Mouse (Mus musculus) MEL (cell line): Measurements from ENCODE around the gene Gpr162. TPM values are rescaled to one million over a fixed set of nuclear protein-coding genes. Genes with fewer than 3 reads are reported as not detected.

Experiments used
- DNase-seq: peaks from one replicate; pipeline ENCODE4 v3.0.0; 2011; ENCODE audit warnings: low read depth, low spot score
- H3K27ac ChIP-seq: 2 replicates; pipeline ENCODE4 v1.5.1; 2012; ENCODE audit warnings: low read depth, mild to moderate bottlenecking, control low read depth, low read length, moderate library complexity; ENCODE audit not compliant: control insufficient read depth
- H3K27me3 ChIP-seq, 2 experiments: fragments of 150-350 bp in 1 of 2; sonication (generic) in 1 of 2; 2 replicates each; pipeline ENCODE4 v1.6.1; 2012; ENCODE audit warnings: low read length in 2 of 2, mild to moderate bottlenecking in 2 of 2, improper control_type of control experiment in 1 of 2, moderate library complexity in 1 of 2; ENCODE audit not compliant: insufficient read depth in 2 of 2, control insufficient read depth in 1 of 2
- H3K36me3 ChIP-seq, 2 experiments: 2 replicates each; pipeline ENCODE4 v1.6.1; 2012 to 2014; ENCODE audit warnings: low read length in 2 of 2, improper control_type of control experiment in 1 of 2, inconsistent platforms in 1 of 2, mild to moderate bottlenecking in 1 of 2; ENCODE audit not compliant: insufficient read depth in 2 of 2, control insufficient read depth in 1 of 2
- H3K4me1 ChIP-seq, 2 experiments: fragments of 150-350 bp in 1 of 2; sonication (generic) in 1 of 2; 2 replicates each; pipeline ENCODE4 v1.6.1; 2012; ENCODE audit warnings: low read length in 2 of 2, improper control_type of control experiment in 1 of 2, mild to moderate bottlenecking in 1 of 2; ENCODE audit not compliant: insufficient read depth in 2 of 2, control insufficient read depth in 1 of 2
- H3K4me3 ChIP-seq, 2 experiments: fragments of 150-350 bp in 1 of 2; sonication (generic) in 1 of 2; 2 replicates each; pipeline ENCODE4 v1.5.1; 2012; ENCODE audit warnings: low read depth in 2 of 2, low read length in 2 of 2, mild to moderate bottlenecking in 2 of 2, moderate library complexity in 2 of 2, control low read depth in 1 of 2, improper control_type of control experiment in 1 of 2; ENCODE audit not compliant: control insufficient read depth in 1 of 2, insufficient read depth in 1 of 2
- H3K79me2 ChIP-seq: 2 replicates; pipeline ENCODE4 v1.6.1; 2012; ENCODE audit warnings: mild to moderate bottlenecking, low read length, moderate library complexity; ENCODE audit not compliant: control insufficient read depth, poor library complexity, insufficient read depth
- H3K9ac ChIP-seq: 2 replicates; pipeline ENCODE4 v1.6.1; 2012; ENCODE audit warnings: low read depth, mild to moderate bottlenecking, control low read depth, low read length, moderate library complexity; ENCODE audit not compliant: control insufficient read depth, poor library complexity, severe bottlenecking
- H3K9me3 ChIP-seq: fragments of 150-350 bp; sonication (generic); replicated peaks from 2 replicates; pipeline ENCODE4 v1.6.1; 2012; ENCODE audit warnings: mild to moderate bottlenecking, low read length, improper control_type of control experiment, moderate library complexity; ENCODE audit not compliant: insufficient read depth
- E2F4 ChIP-seq: IDR thresholded peaks from 2 replicates; pipeline ENCODE4 v1.6.1; 2011; ENCODE audit warnings: low read depth, low read length, improper control_type of control experiment, borderline replicate concordance
- ELF1 ChIP-seq: IDR thresholded peaks from 2 replicates; pipeline ENCODE4 v1.6.1; 2014; ENCODE audit warnings: low read depth, mild to moderate bottlenecking, inconsistent platforms, low read length, improper control_type of control experiment, moderate library complexity
- EP300 ChIP-seq, 2 experiments: IDR thresholded peaks; 2 replicates each; pipeline ENCODE4 v1.6.1; 2011; ENCODE audit warnings: improper control_type of control experiment in 2 of 2, low read length in 2 of 2, low read depth in 1 of 2, mild to moderate bottlenecking in 1 of 2
- ETS1 ChIP-seq: IDR thresholded peaks from 2 replicates; pipeline ENCODE4 v1.6.1; 2012; ENCODE audit warnings: low read depth, mild to moderate bottlenecking, inconsistent platforms, low read length, improper control_type of control experiment, moderate library complexity
- GATA1 ChIP-seq: IDR thresholded peaks from 2 replicates; pipeline ENCODE4 v1.6.1; 2011; ENCODE audit warnings: low read depth, low read length, improper control_type of control experiment
- JUND ChIP-seq: IDR thresholded peaks from 2 replicates; pipeline ENCODE4 v1.6.1; 2011; ENCODE audit warnings: low read depth, mild to moderate bottlenecking, improper control_type of control experiment, low read length
- MAX ChIP-seq: IDR thresholded peaks from 2 replicates; pipeline ENCODE4 v1.6.1; 2011; ENCODE audit warnings: low read length, improper control_type of control experiment
- MAZ ChIP-seq: IDR thresholded peaks from 2 replicates; pipeline ENCODE4 v1.6.1; 2012; ENCODE audit warnings: low read depth, mild to moderate bottlenecking, inconsistent platforms, low read length, improper control_type of control experiment
- MEF2A ChIP-seq: IDR thresholded peaks from 2 replicates; pipeline ENCODE4 v1.6.1; 2014; ENCODE audit warnings: low read depth, mild to moderate bottlenecking, inconsistent platforms, low read length, improper control_type of control experiment; ENCODE audit not compliant: poor library complexity, insufficient replicate concordance, severe bottlenecking; ENCODE audit errors: extremely low read depth
- MYB ChIP-seq: IDR thresholded peaks from 2 replicates; pipeline ENCODE4 v1.6.1; 2011; ENCODE audit warnings: mild to moderate bottlenecking, low read depth, low read length, improper control_type of control experiment
- MYC ChIP-seq: IDR thresholded peaks from 2 replicates; pipeline ENCODE4 v1.6.1; 2011; ENCODE audit warnings: low read depth, mild to moderate bottlenecking, low read length, improper control_type of control experiment, moderate library complexity
- NELFE ChIP-seq: IDR thresholded peaks from 2 replicates; pipeline ENCODE4 v1.6.1; 2011; ENCODE audit warnings: low read depth, low read length, improper control_type of control experiment
- NRF1 ChIP-seq: IDR thresholded peaks from 2 replicates; pipeline ENCODE4 v1.6.1; 2014; ENCODE audit warnings: low read depth, mild to moderate bottlenecking, inconsistent platforms, low read length, improper control_type of control experiment, moderate library complexity; ENCODE audit not compliant: poor library complexity, insufficient read depth, severe bottlenecking
- POLR2A ChIP-seq, 2 experiments: IDR thresholded peaks; 2 replicates each; pipeline ENCODE4 v1.6.1; 2011 to 2012; ENCODE audit warnings: low read length in 2 of 2, mild to moderate bottlenecking in 2 of 2, control low read depth in 1 of 2, improper control_type of control experiment in 1 of 2, low read depth in 1 of 2, moderate library complexity in 1 of 2; ENCODE audit not compliant: control insufficient read depth in 1 of 2, insufficient read depth in 1 of 2, poor library complexity in 1 of 2
- POLR2AphosphoS2 ChIP-seq: IDR thresholded peaks from 2 replicates; pipeline ENCODE4 v1.6.1; 2011; ENCODE audit warnings: low read length, improper control_type of control experiment
- POLR2AphosphoS5 ChIP-seq: IDR thresholded peaks from 2 replicates; pipeline ENCODE4 v1.6.1; 2012; ENCODE audit warnings: low read depth, borderline replicate concordance, mild to moderate bottlenecking, inconsistent platforms, low read length, moderate library complexity, mixed read lengths
- RAD21 ChIP-seq: IDR thresholded peaks from 2 replicates; pipeline ENCODE4 v1.6.1; 2011; ENCODE audit warnings: mild to moderate bottlenecking, low read depth, low read length, improper control_type of control experiment
- RCOR1 ChIP-seq: IDR thresholded peaks from 2 replicates; pipeline ENCODE4 v1.6.1; 2012; ENCODE audit warnings: low read depth, mild to moderate bottlenecking, inconsistent platforms, low read length, improper control_type of control experiment
- SMC3 ChIP-seq: IDR thresholded peaks from 2 replicates; pipeline ENCODE4 v1.6.1; 2011; ENCODE audit warnings: low read depth, low read length, improper control_type of control experiment
- TCF12 ChIP-seq: IDR thresholded peaks from 2 replicates; pipeline ENCODE4 v1.6.1; 2014; ENCODE audit warnings: low read depth, mild to moderate bottlenecking, inconsistent platforms, low read length, improper control_type of control experiment, moderate library complexity
- USF2 ChIP-seq, 2 experiments: IDR thresholded peaks; 2 replicates each; pipeline ENCODE4 v1.6.1; 2011 to 2012; ENCODE audit warnings: improper control_type of control experiment in 2 of 2, low read length in 2 of 2, borderline replicate concordance in 1 of 2, inconsistent platforms in 1 of 2, low read depth in 1 of 2, mild to moderate bottlenecking in 1 of 2; ENCODE audit not compliant: insufficient read depth in 1 of 2
- ZKSCAN1 ChIP-seq: IDR thresholded peaks from 2 replicates; pipeline ENCODE4 v1.6.1; 2012; ENCODE audit warnings: low read depth, mild to moderate bottlenecking, inconsistent platforms, low read length, improper control_type of control experiment, moderate library complexity
- ZNF384 ChIP-seq: IDR thresholded peaks from 2 replicates; pipeline ENCODE4 v1.6.1; 2012; ENCODE audit warnings: low read depth, mild to moderate bottlenecking, inconsistent platforms, low read length, improper control_type of control experiment
- polyA plus RNA-seq, 2 experiments: library from polyadenylated mRNA; stranded (reverse) in 1 of 2; unstranded in 1 of 2; fragments of >175 nt in 1 of 2; fragments of >200 nt in 1 of 2; gene quantifications; 2 replicates each; pipeline versions ENCODE4 v1.2.1 to v1.2.4; 2012; ENCODE audit warnings: low replicate concordance in 2 of 2, low read depth in 1 of 2; ENCODE audit not compliant: insufficient read length in 2 of 2, insufficient read depth in 1 of 2, missing spikeins in 1 of 2
- total RNA-seq: library from RNA; depleted of rRNA; stranded (reverse); fragments of 300-350 nt; gene quantifications from 2 replicates; pipeline ENCODE4 v1.2.3, GENCODE M21; 2012

Gene Gpr162
- total and polyA plus RNA-seq, 3 experiments: 0.08 to 0.84 TPM; not detected in 1

- Histone ChIP-seq H3K4me1 (peaks cover 0 to 3% of the 10 kb centered on the region in 2 experiments; a peak in 1 of 4 replicates), H3K9me3 (no peaks in the 10 kb centered on the region), H3K27ac (no peak overlapping the region), H3K36me3 (no peaks in the 10 kb centered on the region), H3K79me2 (no peaks in the 10 kb centered on the region), H3K4me3 (no peak overlapping the region)
- DNase-seq: no peak
- TF ChIP-seq MYC: no peak
- no peak for TF ChIP-seq RCOR1
- TF ChIP-seq NRF1: no peak
- no peak for TF ChIP-seq TCF12
- TF ChIP-seq EP300 (IDR thresholded peaks at IDR 0.05; ENCODE audit: low read depth in 1 of 2, low read length in 2 of 2): no peak
- no peak for TF ChIP-seq E2F4
- TF ChIP-seq POLR2AphosphoS5: no peak
- TF ChIP-seq JUND: no peak
- TF ChIP-seq ELF1: no peak
- no peak for TF ChIP-seq NELFE
- no peak for TF ChIP-seq USF2 (IDR thresholded peaks at IDR 0.05; ENCODE audit: borderline replicate concordance in 1 of 2, insufficient read depth in 1 of 2, low read depth in 1 of 2, low read length in 2 of 2)
- no peak for TF ChIP-seq MEF2A
- no peak for TF ChIP-seq SMC3
- no peak for TF ChIP-seq MAZ
- no peak for TF ChIP-seq POLR2A (IDR thresholded peaks at IDR 0.05; ENCODE audit: control insufficient read depth in 1 of 2, insufficient read depth in 1 of 2, low read depth in 1 of 2, low read length in 2 of 2, poor library complexity in 1 of 2)
- TF ChIP-seq, all 39 proteins: peak for 0
- peaks cover 13 to 15% of the 10 kb centered on the region in 2 experiments for H3K27me3 ChIP-seq
- no peak overlapping the region for H3K9ac ChIP-seq
These were observed 9.1 kb downstream of the Gpr162 start for GRCm38 (mm10) chr6:124854647-124855046.

DNA sequence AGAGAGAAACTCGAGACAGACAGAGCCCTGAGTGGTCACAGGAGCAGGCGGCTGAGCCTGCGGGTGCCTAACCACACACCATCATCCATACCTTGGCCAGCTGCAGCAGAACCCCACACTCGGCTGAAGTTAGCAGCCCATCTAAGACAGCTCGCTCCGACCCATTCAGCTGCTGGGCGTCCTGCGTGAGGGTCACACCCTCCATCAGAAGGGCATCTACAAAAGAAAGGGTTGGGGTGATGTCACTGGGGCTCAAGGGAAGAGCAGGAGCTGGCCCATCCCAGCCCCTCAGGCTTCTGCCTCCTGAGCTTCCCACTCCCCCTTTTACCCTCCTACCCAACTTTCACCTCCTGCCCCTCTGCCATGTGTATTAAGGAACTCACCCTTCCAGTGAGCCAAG lies 13.2 kb downstream of the Gpr162 start:
- peaks cover 16 to 17% of the 10 kb centered on the region in 2 experiments for H3K27me3 ChIP-seq
- DNase-seq: no peak
- no peak overlapping the region for H3K9ac ChIP-seq
- no peaks in the 10 kb centered on the region for H3K9me3 ChIP-seq
- H3K36me3 ChIP-seq: no peaks in the 10 kb centered on the region
- no peaks in the 10 kb centered on the region for H3K79me2 ChIP-seq
- H3K4me1 ChIP-seq: no peaks in the 10 kb centered on the region
- no peak for TF ChIP-seq ZNF384
- TF ChIP-seq ETS1: no peak
- no peak for TF ChIP-seq MYC
- TF ChIP-seq JUND: no peak
- no peak for TF ChIP-seq USF2 (IDR thresholded peaks at IDR 0.05; ENCODE audit: borderline replicate concordance in 1 of 2, insufficient read depth in 1 of 2, low read depth in 1 of 2, low read length in 2 of 2)
- no peak for TF ChIP-seq NELFE
- no peak for TF ChIP-seq MAX
- TF ChIP-seq POLR2AphosphoS2: no peak
- no peak for TF ChIP-seq POLR2A (IDR thresholded peaks at IDR 0.05; ENCODE audit: control insufficient read depth in 1 of 2, insufficient read depth in 1 of 2, low read depth in 1 of 2, low read length in 2 of 2, poor library complexity in 1 of 2)
- TF ChIP-seq ZKSCAN1: no peak
- TF ChIP-seq SMC3: no peak
- no peak for TF ChIP-seq RAD21
- no peak for TF ChIP-seq GATA1
- TF ChIP-seq MAZ: no peak
- no peak for TF ChIP-seq MYB
- no peak overlapping the region for H3K4me3 ChIP-seq
- no peak overlapping the region for H3K27ac ChIP-seq
